Mouse (Mus musculus): ENCODE results near the gene Rasa3.
A peak's percentile ranks its signal among the peaks of the same experiment; 100 is the strongest.

Rasa3 gene

GRCm38 (mm10) chr8:13614136-13614535 lies 63.3 kb downstream of the Rasa3 start:
- no peak for DNase-seq

- DNase-seq, result no peak
Observed at GRCm38 (mm10) chr8:13611702-13612101, 65.7 kb downstream of the Rasa3 start.

GRCm38 (mm10) chr8:13609971-13610370 lies 67.4 kb downstream of the Rasa3 start:
- no peak for DNase-seq

GRCm38 (mm10) chr8:13608946-13609345 lies 68.5 kb downstream of the Rasa3 start:
- DNase-seq, result no peak

- DNase-seq, result no peak
Observed at GRCm38 (mm10) chr8:13605920-13606480, 71.4 kb downstream of the Rasa3 start.

- no peak for DNase-seq
Observed at GRCm38 (mm10) chr8:13602621-13603020, 74.8 kb downstream of the Rasa3 start.

GRCm38 (mm10) chr8:13601166-13601565 lies 76.2 kb downstream of the Rasa3 start:
- no peak for DNase-seq

GRCm38 (mm10) chr8:13600716-13601115 lies 76.7 kb downstream of the Rasa3 start:
- DNase-seq, result no peak

- peak; percentile 98 for DNase-seq
Observed at GRCm38 (mm10) chr8:13600204-13600603, 77.2 kb downstream of the Rasa3 start.

- peak; percentile 85 for DNase-seq
Observed at GRCm38 (mm10) chr8:13597777-13598176, 79.6 kb downstream of the Rasa3 start.

GRCm38 (mm10) chr8:13595861-13596260 lies 81.5 kb downstream of the Rasa3 start:
- peak; percentile 91 for DNase-seq

GRCm38 (mm10) chr8:13594884-13595323 lies 82.5 kb downstream of the Rasa3 start:
- peak; percentile 99 for DNase-seq

GRCm38 (mm10) chr8:13593340-13593739 lies 84.1 kb downstream of the Rasa3 start:
- DNase-seq, result peak; percentile 85

- no peak for DNase-seq
Observed at GRCm38 (mm10) chr8:13591246-13591645, 86.2 kb downstream of the Rasa3 start.

- DNase-seq, result no peak
Observed at GRCm38 (mm10) chr8:13589071-13589470, 88.3 kb downstream of the Rasa3 start.

GRCm38 (mm10) chr8:13584652-13585051 lies 92.8 kb downstream of the Rasa3 start:
- DNase-seq, result no peak

- no peak for DNase-seq
Observed at GRCm38 (mm10) chr8:13577869-13578268, 99.5 kb downstream of the Rasa3 start.

- DNase-seq, result no peak
Observed at GRCm38 (mm10) chr8:13571999-13572398, 105.4 kb downstream of the Rasa3 start.

- peak; percentile 94 for DNase-seq
Observed at GRCm38 (mm10) chr8:13562118-13562517, 115.3 kb downstream of the Rasa3 start, which contains the start of gene 1700029H14Rik. Gene 1700029H14Rik (minus strand): TSS chr8:13562461.

GRCm38 (mm10) chr8:13557526-13557925 lies 119.9 kb downstream of the Rasa3 start:
- no peak for DNase-seq

GRCm38 (mm10) chr8:13551574-13551830 lies 125.9 kb downstream of the Rasa3 start:
- peak; percentile 94 for DNase-seq

GRCm38 (mm10) chr8:13550718-13551573 lies 126.5 kb downstream of the Rasa3 start:
- peak; percentile 99 for DNase-seq

- peak; percentile 99 for DNase-seq
Observed at GRCm38 (mm10) chr8:13548831-13549230, 128.6 kb downstream of the Rasa3 start.

- peak; percentile 96 for DNase-seq
Observed at GRCm38 (mm10) chr8:13548235-13548634, 129.2 kb downstream of the Rasa3 start.

GRCm38 (mm10) chr8:13546421-13546820 lies 131.0 kb downstream of the Rasa3 start:
- DNase-seq, result no peak

Measured in heart, adult 11 months (tissue).